Mouse (Mus musculus) intestine, embryonic 15.5 days (tissue): ENCODE measurements at regions not wholly inside any gene's neighbourhood (a gene's known extent, or its start where the extent isn't known, plus 50 kb on each side); places are given as distances from the start of the nearest gene placed in this dataset.
A peak's percentile ranks its signal among the peaks of the same experiment; 100 is the strongest.
"Not testable (repeated sequence)": the region's sequence is repeated elsewhere in the genome, so short reads cannot be mapped to it uniquely, and the experiment has no call there.

Source experiments
- ATAC-seq: fragments of 200-750 bp; cut with Nextera tagmentation; 2 replicates; pipeline ENCODE4 v1.8.0; 2017; ENCODE audit warnings: moderate TSS enrichment, moderate library complexity
- H3K27ac ChIP-seq: fragments of 300-500 bp; sonication (generic); 2 replicates; pipeline ENCODE4 v1.5.1; 2015; ENCODE audit warnings: mild to moderate bottlenecking, inconsistent platforms
- H3K27me3 ChIP-seq: fragments of 300-500 bp; sonication (generic); replicated peaks from 2 replicates; pipeline ENCODE4 v1.6.1; 2015; ENCODE audit warnings: inconsistent platforms
- H3K36me3 ChIP-seq: fragments of 300-500 bp; sonication (generic); 2 replicates; pipeline ENCODE4 v1.6.1; 2015; ENCODE audit warnings: inconsistent platforms
- H3K4me1 ChIP-seq: fragments of 300-500 bp; sonication (generic); replicated peaks from 2 replicates; pipeline ENCODE4 v1.6.1; 2015; ENCODE audit warnings: inconsistent platforms
- H3K4me2 ChIP-seq: fragments of 300-500 bp; sonication (generic); replicated peaks from 2 replicates; pipeline ENCODE4 v1.6.1; 2015; ENCODE audit warnings: mild to moderate bottlenecking, inconsistent platforms
- H3K4me3 ChIP-seq: fragments of 300-500 bp; sonication (generic); replicated peaks from 2 replicates; pipeline ENCODE4 v1.5.1; 2015; ENCODE audit warnings: inconsistent platforms
- H3K9ac ChIP-seq: fragments of 300-500 bp; sonication (generic); 2 replicates; pipeline ENCODE4 v1.6.1; 2015; ENCODE audit warnings: inconsistent platforms
- H3K9me3 ChIP-seq: fragments of 300-500 bp; sonication (generic); 2 replicates; pipeline ENCODE4 v1.6.1; 2016; ENCODE audit warnings: inconsistent platforms
- WGBS: fragments of 180-500 bp; shearing (Covaris S2); methylation state at CpG from one replicate; pipeline ENCODE4 v1.1.7; 2015; 5-methylcytosine and 5-hydroxymethylcytosine counted together

- not testable (repeated sequence) for H3K4me2 ChIP-seq, H3K4me1 ChIP-seq, H3K4me3 ChIP-seq, H3K27ac ChIP-seq, H3K9me3 ChIP-seq, H3K27me3 ChIP-seq, H3K36me3 ChIP-seq, H3K9ac ChIP-seq
- WGBS: no CpG with 5 or more reads among the region's 1 CpGs
- ATAC-seq: peak; percentile 45; the same call in 1 of the 2 replicates
These were observed 1164.9 kb upstream of the Rag2 start for GRCm38 (mm10) chr2:100459641-100460040.

GRCm38 (mm10) chr2:100486229-100486628 is 1138.3 kb upstream of the Rag2 start:
- H3K4me3 ChIP-seq, H3K36me3 ChIP-seq, H3K9ac ChIP-seq, H3K9me3 ChIP-seq, H3K27me3 ChIP-seq, H3K27ac ChIP-seq, H3K4me1 ChIP-seq, H3K4me2 ChIP-seq: not testable (repeated sequence)
- ATAC-seq: peak; percentile 92
- WGBS: no CpG with 5 or more reads among the region's 3 CpGs

- H3K27me3 ChIP-seq, H3K9me3 ChIP-seq, H3K36me3 ChIP-seq, H3K4me3 ChIP-seq, H3K9ac ChIP-seq, H3K27ac ChIP-seq, H3K4me2 ChIP-seq, H3K4me1 ChIP-seq: not testable (repeated sequence)
- ATAC-seq: peak; percentile 94
- no CpG with 5 or more reads among the region's 1 CpGs for WGBS
These were observed 1119.4 kb upstream of the Rag2 start for GRCm38 (mm10) chr2:100505114-100505513.
